Mouse (Mus musculus) adrenal gland, postnatal 36 days (tissue): ENCODE measurements around the gene Per3. TPM values are rescaled to one million over a fixed set of nuclear protein-coding genes. Genes with fewer than 3 reads are reported as not detected.

ENCODE experiments used
- DNase-seq, 2 experiments: peaks; one replicate each; pipeline ENCODE4 v3.0.0; 2021; ENCODE audit warnings: mixed read lengths in 1 of 2
- total RNA-seq, 2 experiments: library from RNA; stranded (reverse); gene quantifications; 2 replicates each; pipeline ENCODE4 v1.2.3; 2021

The Per3 gene
- total RNA-seq, 2 experiments from 2014 or later, result 12.3 to 25.1 TPM

- no peak for DNase-seq
Measured at GRCm38 (mm10) chr4:150957106-150957458, 87.4 kb downstream of the Per3 start.

- no peak for DNase-seq
Measured at GRCm38 (mm10) chr4:150956369-150957105, 87.9 kb downstream of the Per3 start.

Other genes with a start within 250 kb of the Per3 start
- gene Errfi1, start 190.7 kb downstream of the Per3 start, total RNA-seq, result 10 to 100 TPM; 42.6 to 82.9 TPM
- gene Park7, start 130.2 kb downstream of the Per3 start, total RNA-seq, result 100 to 1,000 TPM; 283 to 288 TPM
- gene Tnfrsf9, start 130.1 kb downstream of the Per3 start, total RNA-seq, result under 1 TPM in 1 of 2 experiments, not detected in 1; 0.50 TPM
- gene Uts2, start 47.6 kb downstream of the Per3 start, total RNA-seq, result not detected
- 10 to 100 TPM; 74.9 to 86.0 TPM for gene Vamp3, start 13.3 kb upstream of the Per3 start, total RNA-seq
- not detected for gene Gm13090, start 44.9 kb upstream of the Per3 start, total RNA-seq